ENCODE assay signal across 19 mouse cellular contexts in the genomic region with DNA sequence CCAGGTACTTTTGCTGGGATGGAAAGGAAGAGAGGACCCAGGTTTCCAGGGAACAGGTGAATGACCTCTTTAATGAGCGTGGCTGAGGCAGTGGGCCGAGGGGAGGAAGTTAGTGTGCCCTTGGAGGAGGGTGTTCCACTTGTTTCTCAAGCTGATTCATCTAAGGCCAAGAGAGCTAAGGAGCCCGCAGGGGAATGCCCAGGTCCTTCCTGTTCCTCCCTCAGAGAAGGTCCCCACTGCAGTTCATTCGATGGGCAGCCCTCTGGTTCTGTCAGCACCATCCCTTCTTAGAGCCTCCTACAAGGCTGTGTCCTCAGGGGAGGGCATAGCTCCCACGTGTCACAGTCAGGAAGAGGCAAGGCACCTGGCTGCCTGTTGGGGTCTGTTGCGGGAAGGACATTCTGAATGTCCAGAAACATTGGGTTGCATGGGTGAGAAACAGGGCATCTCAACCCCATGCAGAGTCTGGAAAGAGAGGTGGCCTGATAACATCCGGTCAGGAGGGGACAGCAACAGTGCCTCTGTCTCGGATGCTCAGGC. TPM values are rescaled to one million over a fixed set of nuclear protein-coding genes. Genes with fewer than 3 reads are reported as not detected.
DNase-seq lines count a peak whose midpoint lies in the region; ATAC-seq and TF ChIP-seq lines count a peak whose summit lies in the region.
"Had no signal": no experiment of that assay in that cellular context is flagged by ENCODE, and none has a peak within 500 bp of the region (broad histone marks: within the 10 kb centered on the region; RNA-seq: fewer than 3 reads in every experiment).

No protein-coding gene starts in this region.

- H3K27ac ChIP-seq in bone marrow macrophage, adult 2 months (ENCODE audit: insufficient read depth, low read depth, low read length): peak overlapping the region; percentile 93
- H3K27ac ChIP-seq in macrophage: peak overlapping the region; percentile 97
- no peak overlapping the region for H3K27ac ChIP-seq in midbrain, embryonic 14.5 days (replicated peaks; ENCODE audit: low read depth, low read length)
- H3K27ac ChIP-seq: hindbrain, embryonic 14.5 days; kidney, postnatal 0 days; limb, embryonic 15.5 days; midbrain, embryonic 10.5 days; neural tube, embryonic 13.5 days had no signal

- no peak overlapping the region for H3K4me2 ChIP-seq in midbrain, embryonic 14.5 days (ENCODE audit: low read length)
- H3K4me2 ChIP-seq: heart, embryonic 11.5 days; hindbrain, embryonic 14.5 days; limb, embryonic 15.5 days; neural tube, embryonic 13.5 days had no signal

- H3K4me1 ChIP-seq in bone marrow macrophage, adult 2 months (ENCODE audit: control insufficient read depth, insufficient read depth, low read length): peaks cover 80% of the 10 kb centered on the region
- no peaks in the 10 kb centered on the region for H3K4me1 ChIP-seq in midbrain, embryonic 14.5 days (ENCODE audit: control insufficient read depth, insufficient read depth, low read length)

- H3K79me2 ChIP-seq in macrophage (ENCODE audit: inconsistent target): peaks cover 94% of the 10 kb centered on the region

- TF ChIP-seq CTCF in bone marrow macrophage, adult 2 months (IDR thresholded peaks at IDR 0.05; ENCODE audit: low read depth, low read length): no peak

- no peak for ATAC-seq in midbrain, embryonic 14.5 days (ENCODE audit: low FRiP score, low TSS enrichment)
- ATAC-seq: forebrain, postnatal 0 days; intestine, postnatal 0 days; lung, postnatal 0 days had no signal

- TF ChIP-seq POLR2A in bone marrow macrophage, adult 2 months (IDR thresholded peaks at IDR 0.05; ENCODE audit: borderline replicate concordance, low read depth, low read length): no peak

- H3K9ac ChIP-seq in midbrain, embryonic 14.5 days (replicated peaks; ENCODE audit: low read length): no peak overlapping the region
- H3K9ac ChIP-seq: forebrain, postnatal 0 days; hindbrain, embryonic 14.5 days; limb, embryonic 15.5 days; neural tube, embryonic 13.5 days had no signal

- DNase-seq in urinary bladder, postnatal 14 days (ENCODE audit: low spot score): peak; percentile 20
- no peak for DNase-seq in urinary bladder, postnatal 36 days (ENCODE audit: low spot score in 2 of 2)
- no peak for DNase-seq in kidney, postnatal 10 days
- DNase-seq in midbrain, embryonic 14.5 days: no peak
- no peak for DNase-seq in spleen, postnatal 14 days (ENCODE audit: low spot score in 2 of 2)
- DNase-seq: cerebellum, adult 9-10 months; forebrain, postnatal 0 days; heart, postnatal 10 days had no signal

- no peaks in the 10 kb centered on the region for H3K27me3 ChIP-seq in midbrain, embryonic 14.5 days (ENCODE audit: control insufficient read depth, insufficient read depth, low read length)
- H3K27me3 ChIP-seq: limb, embryonic 15.5 days; neural tube, embryonic 13.5 days had no signal

- no peaks in the 10 kb centered on the region for H3K36me3 ChIP-seq in macrophage (ENCODE audit: inconsistent target)
- no peaks in the 10 kb centered on the region for H3K36me3 ChIP-seq in midbrain, embryonic 14.5 days (ENCODE audit: control insufficient read depth, insufficient read depth, low read length)
- H3K36me3 ChIP-seq: limb, embryonic 15.5 days; midbrain, embryonic 10.5 days; neural tube, embryonic 13.5 days had no signal

- 28% methylated on average over 8 of the region's 8 CpGs for WGBS in macrophage (ENCODE audit: missing documents)
- whole genome bisulfite sequencing in midbrain, embryonic 14.5 days: 80% methylated on average over 8 of the region's 8 CpGs

- 0 out of 2 replicates have a peak, but pooled peaks cover 4% of the 10 kb centered on the region for H3K9me3 ChIP-seq in midbrain, embryonic 14.5 days (ENCODE audit: control insufficient read depth, low read length)
- H3K9me3 ChIP-seq: limb, embryonic 15.5 days; midbrain, embryonic 10.5 days; neural tube, embryonic 13.5 days had no signal

- peak overlapping the region; percentile 24 for H3K4me3 ChIP-seq in bone marrow macrophage, adult 2 months (ENCODE audit: insufficient read depth, low read length)
- no peak overlapping the region for H3K4me3 ChIP-seq in macrophage (ENCODE audit: inconsistent target)
- H3K4me3 ChIP-seq in midbrain, embryonic 14.5 days (replicated peaks; ENCODE audit: low read depth, low read length): no peak overlapping the region
- H3K4me3 ChIP-seq: limb, embryonic 15.5 days; midbrain, embryonic 10.5 days; neural tube, embryonic 13.5 days had no signal

RNA-seq across cellular contexts. Expression of a gene that starts 26.3 kb away (rescaled TPM):
- 42.6 and 44.7 TPM in 2 replicates for polyA plus RNA-seq in bone marrow macrophage, adult 2 months (2012; ENCODE audit: insufficient read depth, insufficient read length, missing spikeins)
- total RNA-seq in macrophage (2018; cell fraction: chromatin; rRNA removed): 100 to 1,000 TPM in 18 of 26 experiments, 10 to 100 TPM in 8; 25.8 to 187 (median 153) TPM
- 10 to 100 TPM; 34.1 to 62.5 (median 56.8) TPM for total RNA-seq in macrophage (2018; cell fraction: cytosol; rRNA removed)
- total RNA-seq in macrophage (2018; cell fraction: nucleus; rRNA removed): 100 to 1,000 TPM in 7 of 26 experiments, 10 to 100 TPM in 19; 23.4 to 142 (median 85.8) TPM
- polyA plus RNA-seq in macrophage (2018): 34.7 to 50.3 TPM (median 37.2 TPM) in 3 replicates
- 6.8 and 8.7 TPM in 2 replicates for polyA plus RNA-seq in midbrain, embryonic 14.5 days (2014; fragmentation: Nextera tagmentation; extraction: Ambion mirVana)
- total RNA-seq: MEL had no signal
